Mouse (Mus musculus): Measurements from ENCODE around the gene Naa50. TPM values are rescaled to one million over a fixed set of nuclear protein-coding genes. Genes with fewer than 3 reads are reported as not detected.

Gene Naa50
- total RNA-seq, 4 experiments from 2014 or later: 65.8 to 77.7 (median 68.0) TPM

DNA sequence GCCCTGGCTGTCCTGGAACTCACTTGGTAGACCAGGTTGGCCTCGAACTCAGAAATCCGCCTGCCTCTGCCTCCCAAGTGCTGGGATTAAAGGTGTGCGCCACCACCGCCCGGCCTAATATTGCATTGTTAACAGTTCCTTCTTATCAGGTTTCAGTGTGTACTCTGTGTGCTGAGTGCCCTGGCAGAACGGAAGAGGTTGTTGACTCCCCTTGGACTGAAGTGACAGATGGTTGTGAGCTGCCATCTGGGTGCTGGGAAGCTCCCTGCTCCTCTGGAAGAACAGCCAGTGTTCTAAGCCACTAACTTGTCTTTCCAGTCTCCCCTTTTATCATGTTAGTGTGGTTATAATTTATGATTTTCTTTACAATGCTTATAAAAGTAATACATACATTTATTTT, 64.7 kb downstream of the Naa50 start:
- DNase-seq: no peak

DNA sequence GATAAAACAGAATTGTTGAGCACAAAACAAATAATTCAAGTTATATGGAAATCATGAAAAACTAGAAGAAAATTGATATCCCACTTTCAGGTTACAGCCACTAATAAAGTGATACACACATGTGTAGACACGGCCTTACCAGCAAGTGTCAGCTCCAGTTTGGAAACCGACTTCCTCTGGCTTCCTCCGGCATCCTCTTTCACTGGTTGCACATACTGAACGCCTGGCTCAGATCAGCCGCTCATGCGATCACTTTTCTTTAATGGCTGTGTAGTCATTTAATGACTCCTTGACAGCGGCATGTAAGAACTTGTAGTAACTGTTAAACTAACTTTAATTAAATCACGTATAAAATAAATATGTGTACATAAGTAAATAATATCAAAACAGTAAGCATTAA, 66.3 kb downstream of the Naa50 start:
- no peak for DNase-seq

DNA sequence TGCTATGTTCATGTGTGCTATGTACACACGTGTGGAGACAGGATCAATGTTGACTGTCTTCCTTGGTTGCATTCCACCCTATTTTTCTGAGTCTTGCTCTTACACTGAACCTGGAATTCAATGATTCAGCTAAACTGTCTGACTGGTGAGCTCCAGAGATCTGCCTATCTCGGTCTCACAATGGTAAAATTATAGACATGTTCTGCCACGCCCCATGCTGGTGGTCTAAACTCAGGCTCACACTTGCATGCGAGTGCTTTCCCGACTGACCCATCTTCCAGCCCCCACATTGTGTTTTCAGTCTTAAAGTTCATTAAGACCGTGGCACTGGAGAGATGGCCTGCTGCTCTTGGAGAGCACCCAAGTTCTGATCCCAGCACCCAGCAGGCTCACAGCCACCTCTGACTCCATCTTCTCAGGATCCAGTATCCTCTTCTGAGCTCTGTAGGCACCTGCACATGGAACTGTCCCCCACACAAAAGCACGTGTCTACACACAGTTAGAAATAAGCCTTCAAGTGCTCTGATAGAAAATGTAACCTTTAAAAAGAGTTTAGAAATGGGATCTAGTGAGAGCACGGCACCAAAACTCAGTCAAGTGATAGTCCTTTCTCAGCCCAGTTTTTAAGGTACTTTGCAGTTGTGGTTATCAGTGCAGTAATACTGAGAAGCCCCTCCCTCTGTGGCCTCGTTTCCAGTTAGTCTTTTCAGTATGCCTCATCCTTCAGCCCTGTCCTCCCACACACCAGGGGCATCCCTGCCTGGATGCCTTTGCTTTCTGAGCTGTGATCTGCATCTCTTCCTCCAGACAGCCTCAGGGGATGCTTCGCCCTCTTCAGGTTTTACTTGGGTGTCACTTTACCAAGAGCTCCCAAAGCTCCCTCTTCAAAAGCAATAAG, 70.8 kb downstream of the Naa50 start:
- no peak for DNase-seq

DNA sequence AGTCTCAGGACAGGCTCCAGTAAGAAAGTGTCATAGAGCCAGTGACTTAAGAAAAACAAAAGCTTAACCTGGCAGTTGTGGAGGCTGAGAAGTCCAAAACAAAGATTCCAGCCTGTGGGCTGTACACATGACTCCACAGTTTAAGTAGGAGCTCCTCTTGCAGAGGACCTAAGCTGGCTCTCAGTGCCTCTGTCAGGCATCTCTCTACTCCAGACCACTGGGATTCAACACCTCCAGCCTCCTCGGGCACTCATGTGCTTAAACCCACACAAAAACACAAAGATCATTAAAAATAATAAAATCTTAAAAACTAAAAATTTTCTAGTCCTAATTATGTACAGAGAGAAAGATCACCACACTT, 71.4 kb downstream of the Naa50 start:
- no peak for DNase-seq

DNA sequence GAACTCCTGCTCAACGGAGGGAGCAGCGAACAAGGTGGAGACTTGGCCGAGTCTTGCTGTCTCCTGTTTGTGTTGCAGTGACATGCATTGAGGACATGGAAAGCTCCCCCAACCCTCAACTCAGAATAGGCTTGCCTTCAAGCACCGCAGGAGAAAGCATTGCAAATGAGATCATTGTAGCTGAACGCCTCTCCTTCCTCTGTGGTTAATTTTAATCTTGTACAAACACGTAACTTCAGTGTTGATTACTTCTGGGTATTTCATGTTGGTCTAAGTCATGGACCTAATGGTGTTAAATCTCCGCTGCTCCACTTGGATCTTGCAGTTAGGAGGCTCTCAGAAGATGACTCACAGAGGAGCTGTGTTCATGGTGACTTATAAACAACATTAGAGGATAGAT, 73.1 kb downstream of the Naa50 start:
- DNase-seq: no peak

Other genes with a start within 250 kb of the Naa50 start
- gene Qtrt2, start 213.0 kb upstream of the Naa50 start, total RNA-seq (2022): 10 to 100 TPM; 28.6 to 52.7 (median 36.6) TPM
- under 1 TPM; 0.15 to 0.87 (median 0.62) TPM for gene Zdhhc23, start 160.0 kb upstream of the Naa50 start, total RNA-seq (2022)
- gene Gramd1c, start 76.5 kb upstream of the Naa50 start, total RNA-seq (2022): 1 to 10 TPM in 3 of 4 experiments, under 1 TPM in 1; 0.52 to 1.7 (median 1.3) TPM
- gene Atp6v1a, start 125 bp upstream of the Naa50 start, total RNA-seq (2022): 100 to 1,000 TPM; 144 to 168 (median 155) TPM
- gene Usf3, start 33.4 kb downstream of the Naa50 start, total RNA-seq (2022): 10 to 100 TPM; 24.1 to 24.9 (median 24.6) TPM
- gene Sidt1, start 193.4 kb downstream of the Naa50 start, total RNA-seq (2022): 10 to 100 TPM in 3 of 4 experiments, 1 to 10 TPM in 1; 7.8 to 18.1 (median 13.3) TPM
- gene Spice1, start 207.3 kb downstream of the Naa50 start, total RNA-seq (2022): 10 to 100 TPM; 21.4 to 31.3 (median 23.5) TPM

All from adrenal gland, adult 8-10 months (tissue).